Mouse (Mus musculus) E14TG2a.4 (cell line): ENCODE results near the gene Sgk1.

Experiments used
- CTCF ChIP-seq: conservative IDR thresholded peaks from 2 replicates; pipeline ENCODE4 v1.5.1; 2014; ENCODE audit warnings: low read length
- NANOG ChIP-seq: IDR thresholded peaks from 2 replicates; pipeline ENCODE4 v1.6.1; 2014; ENCODE audit warnings: borderline replicate concordance, low read length, mixed read lengths
- POU5F1 ChIP-seq: IDR thresholded peaks from 2 replicates; pipeline ENCODE4 v1.6.1; 2014; ENCODE audit warnings: low read length, borderline replicate concordance

GRCm38 (mm10) chr10:21845601-21846282, 36.2 kb upstream of the Sgk1 start:
- TF ChIP-seq CTCF (no peak), POU5F1 (peak; percentile 57; the same call in 1 of the 2 replicates), NANOG (peak; percentile 31; the same call in 1 of the 2 replicates)
